Mouse (Mus musculus) common myeloid progenitor, adult 5-6 weeks (primary cell): ENCODE data around the gene Mrpl58. TPM values are rescaled to one million over a fixed set of nuclear protein-coding genes. Genes with fewer than 3 reads are reported as not detected.

ENCODE experiments used
- ATAC-seq: replicated peaks from 2 replicates; pipeline ENCODE4 v1.8.0; 2016; ENCODE audit warnings: low read depth, mild to moderate bottlenecking, moderate TSS enrichment, inconsistent platforms; ENCODE audit not compliant: poor library complexity, severe bottlenecking
- total RNA-seq: library from RNA; stranded (forward); fragments of 200-1000, 187-1606 nt; gene quantifications from 2 replicates; pipeline ENCODE4 v1.2.3, GENCODE M21; 2017

Mrpl58 gene
- total RNA-seq = 67.7 and 94.1 TPM in 2 replicates

DNA sequence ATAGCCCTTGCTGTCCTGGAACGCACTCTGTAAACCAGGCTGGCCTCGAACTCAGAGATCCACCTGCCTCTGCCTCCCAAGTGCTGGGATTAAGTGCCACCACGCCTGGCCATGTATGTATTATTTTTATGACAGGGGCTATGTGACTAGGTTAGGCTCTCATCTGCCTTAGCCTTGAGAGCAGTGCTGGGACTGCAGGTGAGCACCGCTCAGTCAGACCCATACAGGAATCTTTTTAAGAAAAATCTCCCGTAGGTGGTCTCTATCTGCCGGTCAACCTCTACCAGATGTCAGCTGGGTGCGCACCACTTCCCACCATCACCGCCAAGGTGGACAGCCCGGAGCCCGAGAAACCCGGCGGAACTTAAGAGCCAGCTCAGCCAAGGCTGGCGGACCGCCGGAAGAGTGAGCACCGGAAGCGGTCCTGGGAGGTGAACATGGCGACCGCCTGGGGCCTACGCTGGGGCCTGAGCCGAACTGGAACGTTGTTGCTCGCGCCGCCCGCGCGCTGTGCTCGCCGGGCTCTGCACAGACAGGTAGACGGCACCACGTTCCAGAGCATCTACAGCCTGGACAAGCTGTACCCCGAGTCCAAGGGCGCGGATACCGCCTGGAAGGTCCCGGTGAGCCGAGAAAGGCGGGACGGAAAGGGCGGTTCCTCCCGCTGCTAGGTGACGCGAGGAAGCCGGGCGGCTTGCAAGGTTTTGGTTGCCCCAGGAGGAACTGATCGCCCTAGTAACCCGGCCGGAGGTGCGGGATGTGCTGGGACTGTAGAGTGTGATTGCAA lies at the start of gene Mrpl58:
TSS of gene Mrpl58 (plus strand) at position 415 of the 787 bp plus-strand sequence.
- ATAC-seq = peak; percentile 86

DNA sequence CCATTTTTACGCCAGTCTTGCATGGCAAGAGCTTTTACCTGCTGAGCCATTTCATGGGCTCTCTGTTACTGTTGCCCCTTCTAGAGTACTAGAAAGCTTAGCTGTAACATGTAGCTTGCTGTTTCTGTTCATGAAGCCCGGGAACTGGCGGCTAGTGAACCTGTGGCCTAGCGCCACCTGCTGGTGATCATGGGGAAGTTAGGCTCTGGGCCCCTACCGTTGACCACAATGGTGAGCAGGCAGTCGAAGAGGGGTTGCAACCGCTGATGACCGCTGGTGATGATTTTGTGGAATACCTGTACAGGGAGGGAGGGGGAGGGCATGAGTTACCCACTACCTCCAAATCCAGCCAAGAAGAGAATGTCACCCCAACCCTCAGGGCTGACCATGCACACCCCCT lies 49.4 kb upstream of the Mrpl58 start:
- peak; percentile 86 for ATAC-seq

DNA sequence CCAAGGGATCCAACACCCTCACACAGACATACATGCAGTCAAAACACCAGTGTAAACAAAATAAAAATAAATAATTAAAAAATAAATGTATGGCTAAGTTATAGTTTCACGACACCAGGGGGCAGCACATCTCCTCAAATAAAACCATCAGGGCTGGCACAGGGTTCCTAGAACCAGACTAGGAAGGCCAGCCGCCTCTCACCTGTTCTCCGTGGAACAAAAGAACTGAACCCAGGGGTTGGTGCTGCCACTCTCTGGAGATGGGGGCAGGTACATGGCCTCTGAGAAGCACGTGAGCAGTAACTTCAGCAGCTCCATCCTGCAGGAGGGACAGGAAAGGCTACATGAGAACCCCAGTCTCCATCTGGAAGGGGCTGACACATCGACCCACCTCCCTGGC lies 45.1 kb upstream of the Mrpl58 start:
- ATAC-seq = peak; percentile 49; the same call in 1 of the 2 replicates

DNA sequence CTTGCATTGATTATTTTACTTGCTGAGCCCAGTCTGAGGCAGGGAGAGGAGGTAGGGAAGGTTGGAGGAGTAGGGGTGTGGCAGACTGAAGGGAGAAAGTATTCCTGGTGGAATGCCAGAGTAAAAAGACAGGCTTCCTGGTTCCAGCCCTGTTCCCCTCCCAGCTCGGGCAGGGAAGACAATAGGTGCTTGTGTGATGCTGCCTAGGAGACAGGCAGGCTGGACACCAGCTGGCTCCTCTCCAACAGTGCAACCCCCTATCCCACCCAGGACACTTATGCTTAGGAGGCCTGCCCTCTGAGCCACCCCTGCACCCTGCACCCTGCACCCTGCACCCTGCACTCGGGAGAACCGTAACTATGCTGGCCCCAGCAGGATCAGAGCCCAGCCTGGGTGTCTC lies 44.3 kb upstream of the Mrpl58 start:
- no peak for ATAC-seq

DNA sequence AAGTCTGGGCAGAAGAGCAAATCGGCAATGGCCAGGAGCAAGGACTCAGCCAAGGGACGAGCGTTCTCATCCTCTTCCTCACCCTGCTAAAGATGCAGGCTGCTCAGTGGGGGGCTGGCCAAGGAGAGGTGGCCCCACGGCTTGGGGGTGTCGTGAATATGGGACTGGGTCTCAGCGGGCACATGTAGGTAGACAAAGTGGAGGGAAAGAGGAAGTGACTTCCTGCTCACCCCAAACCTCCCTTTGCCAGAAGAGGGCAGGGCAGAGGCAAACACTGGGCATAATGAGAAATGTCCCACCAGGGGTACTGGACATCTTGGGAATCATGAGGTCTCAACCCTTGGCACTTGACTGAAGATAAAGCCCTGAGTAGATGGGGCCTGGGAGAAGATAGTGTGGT lies 43.8 kb upstream of the Mrpl58 start:
- ATAC-seq = peak; percentile 62

DNA sequence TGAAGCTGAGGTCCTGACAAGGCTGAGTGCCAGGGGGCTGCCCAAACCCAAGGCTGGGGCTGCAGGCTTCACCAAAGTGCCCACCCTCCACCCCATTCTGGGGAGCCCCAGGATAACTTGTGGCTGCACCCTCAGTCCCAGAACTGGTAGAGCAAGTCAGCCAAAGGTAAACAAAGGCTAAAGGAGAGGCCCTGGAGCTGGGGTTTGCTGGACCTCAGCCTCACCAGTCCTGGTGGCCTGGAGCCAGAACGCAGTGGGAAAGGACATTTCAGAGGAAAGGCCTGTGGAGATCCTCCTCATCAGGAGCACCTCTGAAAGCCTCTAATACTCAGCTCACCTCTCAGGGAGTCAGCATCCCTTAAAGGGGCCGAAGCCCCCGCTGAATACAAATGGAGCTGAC lies 39.4 kb upstream of the Mrpl58 start:
- no peak for ATAC-seq

DNA sequence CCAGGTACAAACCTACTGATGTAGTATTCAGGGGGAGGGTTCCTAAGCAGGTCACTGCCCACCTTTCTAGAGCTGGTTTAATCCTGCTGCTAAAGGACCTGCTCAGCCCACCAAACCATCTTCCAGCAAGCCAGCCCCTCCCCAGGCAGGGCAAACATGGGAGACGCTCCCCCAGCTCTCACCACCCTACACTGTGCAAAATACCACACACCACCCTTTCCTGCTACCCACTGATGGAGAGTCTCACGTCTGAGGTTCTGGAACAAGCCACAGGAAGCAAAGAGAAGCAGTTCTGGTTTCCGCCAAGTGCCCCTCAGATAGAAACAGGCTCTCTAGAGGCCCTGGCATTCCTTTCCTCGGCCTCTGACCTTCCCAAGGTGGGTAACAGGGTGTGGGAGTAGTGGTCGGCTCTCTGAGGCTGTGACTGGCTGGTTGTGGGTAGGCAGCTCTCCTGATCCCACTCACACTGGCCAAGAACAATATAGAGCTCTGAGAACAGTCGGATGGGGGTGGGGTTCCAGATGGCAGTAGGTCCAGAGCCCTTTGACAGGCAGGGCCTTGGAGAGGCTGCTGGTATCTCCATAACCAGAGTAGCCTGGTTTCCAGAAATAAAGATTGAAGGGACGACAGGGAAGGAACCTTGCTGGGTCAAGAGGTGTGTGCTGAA lies 37.4 kb upstream of the Mrpl58 start:
- peak; percentile 37 for ATAC-seq

DNA sequence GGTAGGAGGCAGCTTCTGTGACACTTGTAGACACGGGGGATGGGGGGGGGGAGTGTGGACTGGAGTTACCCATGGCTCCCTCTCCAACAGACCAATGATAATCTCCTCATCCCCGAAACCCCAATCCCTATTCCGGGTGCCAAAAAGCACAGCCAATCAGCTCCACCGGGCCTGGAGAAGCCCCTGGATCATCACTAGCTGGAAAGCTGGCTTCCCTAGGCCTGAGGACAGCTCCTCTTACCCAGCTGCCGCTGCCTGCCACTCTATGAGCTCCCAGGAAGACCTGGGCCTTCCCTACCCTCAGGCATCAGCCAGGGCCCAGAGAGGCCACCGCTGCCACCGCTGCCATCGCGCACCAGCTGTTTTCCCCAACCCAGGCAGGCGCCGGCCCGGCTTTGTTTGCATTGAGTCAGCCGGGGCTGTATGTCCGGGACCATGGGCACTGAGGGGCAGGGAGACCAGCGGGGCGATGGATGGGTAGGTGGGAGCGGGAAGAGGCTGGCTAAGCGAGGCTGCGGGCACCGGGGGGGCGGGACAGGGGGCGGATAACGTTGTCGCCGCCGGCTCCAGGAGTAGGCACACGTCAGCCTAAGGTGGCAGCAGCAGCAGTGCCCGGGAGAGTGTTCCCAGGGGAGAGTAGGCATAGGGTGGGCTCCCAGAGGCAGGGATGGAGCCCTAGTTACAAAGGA lies 36.7 kb upstream of the Mrpl58 start:
- ATAC-seq = 0 out of 2 replicates have a peak, but pooled peaks have one; percentile 9

DNA sequence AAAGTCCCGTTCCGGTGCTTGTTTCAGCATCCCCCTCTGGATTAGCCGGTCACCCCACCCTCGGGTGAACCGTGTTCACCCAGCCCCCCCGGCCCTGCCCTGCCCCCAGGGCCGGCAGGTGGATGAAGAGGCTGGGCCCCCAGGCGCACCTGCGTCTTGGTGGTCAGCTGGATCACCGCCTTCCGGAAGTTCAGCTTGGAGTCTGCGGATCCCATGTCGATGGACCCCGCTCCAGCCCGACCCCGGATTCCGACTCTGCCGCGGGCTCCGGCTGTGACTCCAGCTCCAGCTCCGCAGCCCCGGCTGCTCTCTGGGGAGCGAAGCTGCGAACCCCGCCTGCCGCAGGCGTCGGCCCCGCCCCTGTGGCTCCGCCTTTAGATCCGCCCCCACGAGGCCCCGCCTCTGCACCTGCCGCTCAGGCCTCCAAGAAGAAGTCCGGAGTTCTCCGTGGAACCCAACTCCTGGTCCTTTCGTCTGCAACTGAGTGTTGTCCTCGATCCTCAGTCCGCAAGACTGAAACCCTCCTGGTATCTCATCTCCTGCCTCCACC lies 36.1 kb upstream of the Mrpl58 start, which contains the start of gene Hid1:
TSS of gene Hid1 (minus strand) at position 362 of the 550 bp plus-strand sequence.
- ATAC-seq = peak; percentile 78

DNA sequence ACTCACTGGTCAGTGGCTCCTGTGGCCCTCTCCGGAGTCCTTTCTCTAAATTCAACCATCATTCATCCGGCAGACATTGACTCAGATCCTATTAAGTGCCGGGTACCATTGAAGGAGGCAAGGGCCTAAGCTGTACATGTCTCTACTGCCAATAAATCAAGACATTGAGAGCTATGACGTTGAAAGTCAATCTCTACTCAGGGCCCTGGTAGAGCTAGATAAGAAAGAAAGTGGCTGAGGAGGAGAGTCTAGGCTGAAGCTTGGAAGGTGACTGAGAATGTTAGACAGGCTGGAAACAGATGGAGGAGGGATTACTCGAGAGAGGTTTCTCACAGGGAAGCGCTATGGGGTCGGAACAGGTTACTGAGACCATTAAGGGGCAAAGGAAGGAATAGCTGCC lies 33.2 kb upstream of the Mrpl58 start:
- ATAC-seq = no peak

DNA sequence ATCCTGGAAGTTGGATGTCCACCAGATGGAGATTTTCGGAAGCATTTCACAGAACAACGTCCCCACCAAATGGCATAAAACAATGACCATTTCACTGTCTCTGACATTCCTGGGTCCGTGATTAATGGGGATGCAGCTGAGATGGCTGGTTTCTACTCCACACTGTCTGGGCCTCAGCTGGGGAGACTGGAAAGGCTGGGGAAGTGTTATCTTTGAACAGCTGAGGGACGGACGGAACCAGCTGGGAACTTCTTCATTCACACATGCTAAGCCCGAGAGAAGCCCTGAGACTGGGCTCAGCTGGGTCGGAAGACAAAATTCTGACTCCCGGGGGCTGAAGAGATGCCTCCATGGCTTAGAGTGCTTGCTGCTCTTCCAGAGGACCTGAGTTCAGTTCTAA lies 32.2 kb upstream of the Mrpl58 start:
- no peak for ATAC-seq

DNA sequence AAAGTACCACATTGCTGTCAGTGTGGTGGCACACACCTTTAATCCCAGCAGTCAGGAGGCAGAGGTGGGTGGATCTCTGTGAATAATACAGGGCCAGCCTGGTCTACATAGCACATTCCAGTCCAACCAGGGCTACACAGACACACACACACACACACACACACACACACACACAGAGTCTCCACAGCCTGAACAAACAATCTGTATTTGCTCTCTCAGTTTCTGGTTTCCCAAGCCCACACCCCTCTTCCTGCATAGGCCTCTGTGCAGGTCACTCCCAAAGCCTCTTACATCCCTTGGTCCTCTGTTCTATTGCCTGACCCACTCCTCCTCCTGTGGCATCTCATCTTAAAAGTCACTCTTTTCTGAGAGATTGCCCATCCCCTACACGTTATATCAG lies 31.5 kb upstream of the Mrpl58 start:
- ATAC-seq = no peak

DNA sequence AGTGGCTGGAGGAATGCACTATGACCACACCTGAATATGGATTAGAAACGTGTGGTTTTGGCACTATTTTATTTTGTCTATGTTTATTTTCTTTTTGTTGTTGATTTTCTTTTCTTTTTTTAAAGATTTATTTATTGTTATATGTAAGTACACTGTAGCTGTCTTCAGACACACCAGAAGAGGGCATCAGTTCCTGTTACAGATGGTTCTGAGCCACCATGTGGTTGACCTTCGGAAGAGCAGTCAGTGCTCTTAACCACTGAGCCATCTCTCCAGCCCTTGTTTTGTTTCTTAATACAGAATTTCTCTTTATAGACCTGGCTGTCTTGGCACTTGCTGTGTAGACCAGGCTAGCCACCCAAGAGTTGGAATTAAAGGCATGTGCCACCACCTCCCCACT lies 30.8 kb upstream of the Mrpl58 start:
- ATAC-seq = no peak

DNA sequence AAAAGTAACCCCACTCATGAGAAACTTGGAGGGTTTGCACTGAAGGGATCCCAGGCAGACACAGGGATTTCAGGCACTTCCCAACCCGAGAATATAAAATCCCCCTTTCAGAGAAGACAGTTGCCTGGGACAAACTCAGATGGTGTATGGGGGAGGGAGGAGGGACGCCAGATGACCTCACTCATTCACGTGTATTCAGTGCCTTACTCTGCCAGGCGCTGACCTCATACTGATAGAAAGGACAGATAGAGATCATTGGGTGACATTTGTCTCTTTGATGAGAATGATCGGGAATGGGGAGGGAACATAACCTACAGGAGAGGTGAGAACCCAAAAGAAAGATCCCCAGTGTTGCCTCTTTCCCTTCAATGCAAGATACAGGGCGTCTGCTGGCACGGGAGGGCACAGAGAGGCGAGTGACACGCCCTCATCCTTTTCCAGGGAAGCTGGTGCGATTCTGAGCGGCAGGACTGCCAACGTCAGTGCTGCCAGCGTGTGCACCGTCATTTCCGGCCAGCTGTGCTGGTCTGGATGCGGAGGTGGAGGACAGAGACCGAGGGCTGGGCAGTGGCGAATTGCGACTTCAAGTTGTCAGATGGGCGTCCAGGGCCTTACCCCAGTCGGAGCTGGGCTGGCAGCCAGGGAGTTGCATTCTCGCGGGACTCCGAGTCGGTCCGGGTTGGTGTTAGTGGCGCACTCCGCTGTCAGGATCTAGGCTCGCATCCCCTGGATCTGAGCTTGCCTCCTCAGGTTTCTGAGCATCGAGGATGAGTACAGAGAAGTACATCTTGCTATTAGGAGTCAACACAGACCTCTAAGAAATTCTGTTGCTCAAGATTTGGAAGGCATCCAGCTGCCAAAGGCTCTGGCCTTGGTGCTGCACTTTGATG lies 29.5 kb upstream of the Mrpl58 start:
- peak; percentile 66 for ATAC-seq

DNA sequence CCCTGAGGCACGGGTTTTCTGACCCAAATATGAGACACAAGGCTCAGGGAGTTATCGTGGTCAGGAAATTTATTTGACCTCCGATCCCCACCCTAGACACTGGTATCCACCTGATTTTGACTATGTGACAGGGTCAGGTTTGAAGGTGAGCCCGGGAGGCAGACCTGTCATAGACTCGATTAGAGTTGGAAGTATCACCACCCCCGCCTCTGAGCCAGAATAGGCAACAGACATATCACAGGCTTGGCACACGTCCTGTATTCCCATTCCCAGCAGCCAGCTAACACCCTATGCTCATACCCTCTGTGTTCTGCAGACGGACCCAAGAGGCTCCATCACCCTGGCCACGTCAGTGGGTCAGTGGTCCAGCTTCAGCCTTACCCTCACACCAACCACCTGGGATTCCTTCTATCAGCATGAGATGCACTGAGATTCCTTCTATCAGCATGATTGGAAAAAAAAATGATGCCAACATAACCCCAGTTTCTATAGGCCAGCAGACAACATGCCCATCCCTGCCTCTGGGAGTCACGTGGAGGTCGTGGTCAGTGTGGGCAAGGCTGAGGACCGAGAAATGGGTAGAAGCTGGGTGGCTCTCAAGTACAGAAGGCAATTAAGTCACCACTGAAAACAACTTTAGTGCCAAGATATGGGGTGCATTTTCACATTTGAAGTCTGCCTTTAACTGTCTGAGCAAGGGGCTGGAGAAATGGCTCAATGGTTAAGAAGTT lies 28.7 kb upstream of the Mrpl58 start:
- ATAC-seq = no peak

DNA sequence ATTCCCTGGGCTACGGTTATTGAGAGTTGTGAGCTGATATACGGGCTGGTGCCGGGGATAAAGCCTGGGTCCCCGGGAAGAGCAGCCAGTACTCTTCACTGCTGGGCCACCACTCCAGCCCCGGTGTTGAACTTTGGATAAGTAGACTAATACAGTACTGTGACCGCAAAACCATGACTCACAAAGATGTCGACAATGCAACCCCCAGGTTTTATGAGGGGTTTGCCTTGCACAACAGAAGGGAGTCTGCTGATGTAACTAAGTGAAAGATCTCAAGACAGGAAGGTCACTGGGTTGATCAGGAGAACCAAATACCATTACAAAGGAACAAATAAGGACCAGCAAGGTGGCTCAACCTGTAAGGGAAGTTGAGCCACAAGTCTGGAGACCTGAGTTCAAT lies 26.8 kb upstream of the Mrpl58 start:
- no peak for ATAC-seq

DNA sequence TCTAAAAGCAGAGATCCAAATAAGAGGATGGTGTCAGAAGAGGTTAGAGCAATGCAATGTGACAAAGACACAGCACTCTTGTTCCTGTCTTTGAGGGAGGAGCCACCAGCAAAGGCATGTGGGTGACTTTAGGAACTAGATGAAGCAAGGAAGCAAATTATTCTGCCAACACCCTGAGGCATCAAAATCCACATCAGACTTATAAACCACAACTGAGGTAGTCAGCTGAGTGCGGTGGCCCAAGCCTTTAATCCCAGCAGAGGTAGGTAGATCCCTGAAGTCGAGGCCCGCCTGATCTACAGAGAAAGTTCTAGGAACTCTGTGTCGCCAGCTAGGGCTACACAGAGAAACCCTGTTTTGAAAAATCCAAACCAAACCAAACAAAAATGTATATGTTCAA lies 26.3 kb upstream of the Mrpl58 start:
- ATAC-seq = no peak

DNA sequence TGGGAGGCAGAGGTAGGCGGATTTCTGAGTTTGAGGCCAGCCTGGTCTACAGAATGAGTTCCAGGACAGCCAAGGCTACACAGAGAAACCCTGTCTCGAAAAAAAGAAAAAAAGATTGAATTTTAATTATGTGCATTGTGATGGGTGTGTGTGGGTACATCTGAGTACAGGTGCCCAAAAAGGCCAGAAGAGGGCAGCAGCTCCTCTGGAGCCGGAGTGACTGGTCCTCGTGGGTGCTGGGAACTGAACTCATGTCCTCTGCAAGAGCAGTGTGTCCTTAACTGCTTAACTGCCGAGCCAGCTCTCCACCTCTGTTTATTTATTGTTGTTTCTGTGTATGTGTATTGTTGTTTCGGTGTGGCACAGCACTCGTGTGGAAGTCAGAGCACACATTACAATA lies 25.7 kb upstream of the Mrpl58 start:
- ATAC-seq = no peak

DNA sequence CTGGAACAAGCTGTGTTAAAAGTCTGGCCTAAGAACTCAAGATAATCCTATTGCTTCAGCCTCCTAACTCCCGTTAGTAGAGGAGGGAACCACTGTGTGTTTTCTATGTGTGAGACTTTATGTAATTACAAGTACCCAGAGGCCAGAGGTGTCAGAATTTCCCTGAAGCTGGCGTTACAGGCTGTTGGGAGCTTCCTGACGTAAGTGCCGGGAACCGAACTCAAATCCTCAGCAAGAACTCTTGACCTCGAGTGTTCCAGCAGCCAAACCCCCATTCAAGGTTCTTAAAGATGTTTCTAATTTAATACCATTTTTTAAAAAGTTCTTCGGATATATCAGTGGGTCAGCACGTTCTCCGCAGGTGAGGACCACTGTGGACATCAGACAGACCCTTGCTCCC lies 22.3 kb upstream of the Mrpl58 start:
- ATAC-seq = no peak
